Mouse (Mus musculus): ENCODE data around the gene Smyd3.

DNA sequence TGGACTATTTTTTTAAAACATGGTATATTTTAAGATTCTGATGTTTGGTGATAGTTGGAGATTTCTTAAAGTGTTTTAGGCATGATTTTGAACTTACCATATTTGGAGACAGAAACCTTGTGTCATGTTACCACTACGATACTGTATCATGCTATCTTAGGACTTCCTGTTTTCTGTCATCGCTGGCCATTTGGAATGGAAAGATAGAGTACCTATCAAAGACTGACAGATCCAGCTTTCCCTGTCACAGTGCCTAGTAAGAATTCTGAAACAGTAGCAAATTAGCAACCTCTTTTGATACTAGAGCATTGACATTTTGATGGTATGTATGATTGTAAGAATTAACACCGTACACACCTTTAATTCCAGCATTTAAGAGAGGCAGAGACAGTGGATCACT is 33.5 kb upstream of the Smyd3 start:
- TF ChIP-seq CTCF (IDR thresholded peaks at IDR 0.05; ENCODE audit: low read depth, low read length), result no peak
- no peak for TF ChIP-seq EP300 (IDR thresholded peaks at IDR 0.05; ENCODE audit: insufficient read depth, low read depth, low read length)
